Mouse (Mus musculus) CD4-positive helper T cell, adult 2 months (primary cell): ENCODE measurements around the gene Trim8.

Experiments used
- DNase-seq: peaks from one replicate; pipeline ENCODE4 v3.0.0-alpha.2; 2012; ENCODE audit warnings: low read depth, missing footprints, low spot score

Trim8 gene

GRCm38 (mm10) chr19:46523131-46523479 is 21.6 kb downstream of the Trim8 start:
- no peak for DNase-seq

- no peak for DNase-seq
These were observed 22.1 kb downstream of the Trim8 start for GRCm38 (mm10) chr19:46523480-46524151.

GRCm38 (mm10) chr19:46524152-46524544 is 22.6 kb downstream of the Trim8 start:
- DNase-seq: no peak

GRCm38 (mm10) chr19:46524601-46525321 is 23.3 kb downstream of the Trim8 start:
- no peak for DNase-seq

GRCm38 (mm10) chr19:46525691-46526631 is 24.5 kb downstream of the Trim8 start:
- DNase-seq: no peak

- no peak for DNase-seq
These were observed 26.4 kb downstream of the Trim8 start for GRCm38 (mm10) chr19:46527632-46528528.

GRCm38 (mm10) chr19:46528529-46529213 is 27.2 kb downstream of the Trim8 start:
- peak; percentile 50 for DNase-seq

GRCm38 (mm10) chr19:46529601-46530448 is 28.3 kb downstream of the Trim8 start:
- DNase-seq: no peak

GRCm38 (mm10) chr19:46530449-46530990 is 29.0 kb downstream of the Trim8 start:
- no peak for DNase-seq

GRCm38 (mm10) chr19:46531071-46532030 is 29.8 kb downstream of the Trim8 start:
- no peak for DNase-seq

- DNase-seq: no peak
These were observed 30.7 kb downstream of the Trim8 start for GRCm38 (mm10) chr19:46532031-46532688.

- no peak for DNase-seq
These were observed 31.6 kb downstream of the Trim8 start for GRCm38 (mm10) chr19:46533066-46533465.

- no peak for DNase-seq
These were observed 32.0 kb downstream of the Trim8 start for GRCm38 (mm10) chr19:46533525-46533924.

GRCm38 (mm10) chr19:46534542-46535098 is 33.1 kb downstream of the Trim8 start:
- no peak for DNase-seq

GRCm38 (mm10) chr19:46537357-46537756 is 35.9 kb downstream of the Trim8 start:
- no peak for DNase-seq

GRCm38 (mm10) chr19:46538213-46538612 is 36.7 kb downstream of the Trim8 start:
- DNase-seq: no peak

GRCm38 (mm10) chr19:46542750-46543149 is 41.2 kb downstream of the Trim8 start:
- DNase-seq: no peak
